Mouse (Mus musculus): ENCODE data around the gene Kif21b. TPM values are rescaled to one million over a fixed set of nuclear protein-coding genes. Genes with fewer than 3 reads are reported as not detected.

The Kif21b gene
- polyA plus RNA-seq, 1 experiment = 0.03 TPM

DNA sequence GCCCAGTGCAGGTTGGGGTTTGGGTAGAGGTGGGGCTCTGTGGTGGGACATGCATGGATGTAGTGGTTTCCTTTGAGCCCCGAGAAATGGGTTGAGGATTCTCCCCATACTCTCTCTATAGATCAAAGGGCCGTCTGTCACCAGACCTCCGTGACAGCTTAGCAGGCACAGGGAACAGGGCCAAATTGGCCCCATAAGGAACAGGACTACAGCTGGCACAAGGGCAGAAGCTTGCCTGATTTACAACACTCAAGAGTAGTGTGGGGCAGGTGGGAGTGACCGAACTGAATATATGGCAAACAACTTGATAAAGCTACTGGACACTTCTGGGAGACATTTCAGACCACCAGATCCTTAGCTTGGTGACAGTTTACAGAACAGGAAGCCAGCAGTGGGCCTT is 26.4 kb upstream of the Kif21b start:
- H3K27me3 ChIP-seq (ENCODE audit: control insufficient read depth) = no peaks in the 10 kb centered on the region
- no peak for TF ChIP-seq GATA1 (IDR thresholded peaks at IDR 0.05; ENCODE audit: low read length)
- no peak for TF ChIP-seq TAL1 (IDR thresholded peaks at IDR 0.05; ENCODE audit: low read length)

GRCm38 (mm10) chr1:136109464-136109863 is 21.7 kb upstream of the Kif21b start:
- Histone ChIP-seq H3K9me3 (ENCODE audit: control insufficient read depth, low read length) (peaks cover 5% of the 10 kb centered on the region; the same call in 1 of the 2 replicates), H3K4me3 (replicated peaks) (no peak overlapping the region), H3K36me3 (ENCODE audit: control insufficient read depth) (no peaks in the 10 kb centered on the region), H3K4me1 (ENCODE audit: control insufficient read depth) (peaks cover under 1% of the 10 kb centered on the region), H3K27me3 (ENCODE audit: control insufficient read depth) (no peaks in the 10 kb centered on the region)
- TF ChIP-seq GATA1 (IDR thresholded peaks at IDR 0.05; ENCODE audit: low read length) (no peak), TAL1 (IDR thresholded peaks at IDR 0.05; ENCODE audit: low read length) (no peak)

More for the DNA sequence above, 26.4 kb upstream of the Kif21b start:
- no peaks in the 10 kb centered on the region for H3K36me3 ChIP-seq (ENCODE audit: control insufficient read depth)
- H3K9me3 ChIP-seq (ENCODE audit: control insufficient read depth, low read length) = no peaks in the 10 kb centered on the region
- H3K4me1 ChIP-seq (ENCODE audit: control insufficient read depth) = peaks cover 34% of the 10 kb centered on the region
- H3K4me3 ChIP-seq (replicated peaks) = no peak overlapping the region

DNA sequence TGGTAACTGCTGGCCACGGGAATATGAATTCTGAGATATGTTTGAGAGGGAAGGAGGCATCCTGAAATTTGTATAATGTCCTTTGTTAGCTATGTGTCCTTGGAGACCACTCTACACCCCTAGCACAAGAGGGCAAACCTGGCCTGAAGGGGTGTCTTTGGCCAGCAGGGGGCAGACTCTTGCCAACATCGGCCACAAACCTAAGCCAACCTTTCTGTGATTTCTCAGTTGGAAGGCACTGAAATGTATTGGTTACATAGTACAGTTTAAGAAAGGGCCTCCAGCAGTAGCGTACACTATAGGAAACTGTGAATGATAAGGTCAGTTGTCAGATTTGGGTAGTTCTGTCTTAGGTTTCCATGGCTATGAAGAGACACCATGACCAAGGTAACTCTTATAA is 15.0 kb upstream of the Kif21b start:
- Histone ChIP-seq H3K27me3 (ENCODE audit: control insufficient read depth) (no peaks in the 10 kb centered on the region), H3K36me3 (ENCODE audit: control insufficient read depth) (no peaks in the 10 kb centered on the region), H3K9me3 (ENCODE audit: control insufficient read depth, low read length) (peaks cover 5% of the 10 kb centered on the region; the same call in 1 of the 2 replicates), H3K4me1 (ENCODE audit: control insufficient read depth) (peaks cover 15% of the 10 kb centered on the region), H3K4me3 (replicated peaks) (no peak overlapping the region)
- no peak for TF ChIP-seq TAL1 (IDR thresholded peaks at IDR 0.05; ENCODE audit: low read length)

GRCm38 (mm10) chr1:136117069-136117468 is 14.1 kb upstream of the Kif21b start:
- no peak overlapping the region for H3K4me3 ChIP-seq (replicated peaks)
- no peaks in the 10 kb centered on the region for H3K36me3 ChIP-seq (ENCODE audit: control insufficient read depth)
- H3K27me3 ChIP-seq (ENCODE audit: control insufficient read depth) = no peaks in the 10 kb centered on the region
- peaks cover 5% of the 10 kb centered on the region; the same call in 1 of the 2 replicates for H3K9me3 ChIP-seq (ENCODE audit: control insufficient read depth, low read length)
- peaks cover 16% of the 10 kb centered on the region for H3K4me1 ChIP-seq (ENCODE audit: control insufficient read depth)
- TF ChIP-seq TAL1 (IDR thresholded peaks at IDR 0.05; ENCODE audit: low read length) (no peak), GATA1 (IDR thresholded peaks at IDR 0.05; ENCODE audit: low read length) (no peak)

GRCm38 (mm10) chr1:136118875-136119274 is 12.3 kb upstream of the Kif21b start:
- TF ChIP-seq TAL1 (IDR thresholded peaks at IDR 0.05; ENCODE audit: low read length) (no peak), GATA1 (IDR thresholded peaks at IDR 0.05; ENCODE audit: low read length) (no peak)
- peaks cover 16% of the 10 kb centered on the region for H3K4me1 ChIP-seq (ENCODE audit: control insufficient read depth)
- no peaks in the 10 kb centered on the region; the same call in 1 of the 2 replicates for H3K9me3 ChIP-seq (ENCODE audit: control insufficient read depth, low read length)
- no peaks in the 10 kb centered on the region for H3K27me3 ChIP-seq (ENCODE audit: control insufficient read depth)
- no peak overlapping the region for H3K4me3 ChIP-seq (replicated peaks)
- no peaks in the 10 kb centered on the region for H3K36me3 ChIP-seq (ENCODE audit: control insufficient read depth)

GRCm38 (mm10) chr1:136119571-136120262 is 11.5 kb upstream of the Kif21b start:
- Histone ChIP-seq H3K4me3 (replicated peaks) (no peak overlapping the region), H3K36me3 (ENCODE audit: control insufficient read depth) (no peaks in the 10 kb centered on the region), H3K27me3 (ENCODE audit: control insufficient read depth) (no peaks in the 10 kb centered on the region), H3K9me3 (ENCODE audit: control insufficient read depth, low read length) (no peaks in the 10 kb centered on the region), H3K4me1 (ENCODE audit: control insufficient read depth) (peaks cover 16% of the 10 kb centered on the region)
- no peak for TF ChIP-seq TAL1 (IDR thresholded peaks at IDR 0.05; ENCODE audit: low read length)
- TF ChIP-seq GATA1 (IDR thresholded peaks at IDR 0.05; ENCODE audit: low read length) = no peak

DNA sequence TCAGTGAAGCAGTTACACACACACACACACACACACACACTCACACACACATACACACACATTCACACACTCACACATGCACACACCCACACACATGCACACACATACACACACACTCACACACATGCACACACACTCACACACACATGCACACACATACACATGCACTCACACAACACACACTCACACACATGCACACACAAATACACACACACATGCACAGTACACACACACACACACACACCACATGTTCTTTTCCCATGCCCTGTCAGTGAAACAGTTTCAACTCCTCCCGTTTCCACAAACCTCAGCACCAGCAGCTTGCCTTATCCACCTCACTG is 11.0 kb upstream of the Kif21b start:
- H3K36me3 ChIP-seq (ENCODE audit: control insufficient read depth) = no peaks in the 10 kb centered on the region
- TF ChIP-seq GATA1 (IDR thresholded peaks at IDR 0.05; ENCODE audit: low read length) (no peak), TAL1 (IDR thresholded peaks at IDR 0.05; ENCODE audit: low read length) (no peak)
- no peaks in the 10 kb centered on the region for H3K9me3 ChIP-seq (ENCODE audit: control insufficient read depth, low read length)
- H3K4me1 ChIP-seq (ENCODE audit: control insufficient read depth) = peaks cover 16% of the 10 kb centered on the region
- no peak overlapping the region for H3K4me3 ChIP-seq (replicated peaks)
- no peaks in the 10 kb centered on the region for H3K27me3 ChIP-seq (ENCODE audit: control insufficient read depth)

- no peaks in the 10 kb centered on the region for H3K27me3 ChIP-seq (ENCODE audit: control insufficient read depth)
- no peak overlapping the region for H3K4me3 ChIP-seq (replicated peaks)
- TF ChIP-seq GATA1 (IDR thresholded peaks at IDR 0.05; ENCODE audit: low read length) (no peak), TAL1 (IDR thresholded peaks at IDR 0.05; ENCODE audit: low read length) (no peak)
- no peaks in the 10 kb centered on the region for H3K9me3 ChIP-seq (ENCODE audit: control insufficient read depth, low read length)
- no peaks in the 10 kb centered on the region for H3K36me3 ChIP-seq (ENCODE audit: control insufficient read depth)
- peaks cover 16% of the 10 kb centered on the region for H3K4me1 ChIP-seq (ENCODE audit: control insufficient read depth)
Observed at GRCm38 (mm10) chr1:136120785-136121184, 10.4 kb upstream of the Kif21b start.

DNA sequence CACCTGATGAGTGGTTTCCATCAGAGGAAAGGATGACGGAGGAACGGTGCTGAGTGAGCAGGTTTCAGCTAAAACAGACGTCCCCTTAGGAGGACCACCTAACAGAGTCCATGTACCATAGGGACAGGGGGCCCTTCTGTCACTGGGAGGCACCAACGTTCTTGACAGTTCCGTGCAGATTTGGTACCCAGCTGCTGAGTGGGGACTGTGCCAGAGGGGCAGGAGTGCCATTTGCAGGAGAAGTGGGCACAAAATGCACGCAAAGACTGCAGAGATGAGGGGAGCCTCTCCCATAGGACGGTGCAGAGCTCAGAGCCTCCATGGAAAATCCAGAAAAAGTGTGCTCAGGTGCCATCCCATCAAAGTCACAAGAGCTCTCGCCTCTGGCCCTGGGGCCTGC is 9.2 kb upstream of the Kif21b start:
- Histone ChIP-seq H3K9me3 (ENCODE audit: control insufficient read depth, low read length) (no peaks in the 10 kb centered on the region), H3K36me3 (ENCODE audit: control insufficient read depth) (no peaks in the 10 kb centered on the region), H3K4me1 (ENCODE audit: control insufficient read depth) (peaks cover 16% of the 10 kb centered on the region), H3K27me3 (ENCODE audit: control insufficient read depth) (no peaks in the 10 kb centered on the region), H3K4me3 (replicated peaks) (no peak overlapping the region)
- no peak for TF ChIP-seq GATA1 (IDR thresholded peaks at IDR 0.05; ENCODE audit: low read length)
- no peak for TF ChIP-seq TAL1 (IDR thresholded peaks at IDR 0.05; ENCODE audit: low read length)

Measured in erythroblast, embryonic 14.5 days (primary cell).